Mouse (Mus musculus) heart, postnatal 10 days (tissue): ENCODE data around the gene Erp27. TPM values are rescaled to one million over a fixed set of nuclear protein-coding genes. Genes with fewer than 3 reads are reported as not detected.

Source experiments
- DNase-seq, 2 experiments: peaks; one replicate each; pipeline ENCODE4 v3.0.0; 2021
- intact Hi-C: fragments of 180-260 bp; cut with DNase I; formaldehyde crosslinking; loops from one replicate; pipeline ENCODE4 v1.15.1; 2025
- total RNA-seq, 2 experiments: library from RNA; stranded (reverse); gene quantifications; 2 replicates each; pipeline ENCODE4 v1.2.3; 2021

The Erp27 gene
- total RNA-seq, 2 experiments from 2014 or later = not detected

DNA sequence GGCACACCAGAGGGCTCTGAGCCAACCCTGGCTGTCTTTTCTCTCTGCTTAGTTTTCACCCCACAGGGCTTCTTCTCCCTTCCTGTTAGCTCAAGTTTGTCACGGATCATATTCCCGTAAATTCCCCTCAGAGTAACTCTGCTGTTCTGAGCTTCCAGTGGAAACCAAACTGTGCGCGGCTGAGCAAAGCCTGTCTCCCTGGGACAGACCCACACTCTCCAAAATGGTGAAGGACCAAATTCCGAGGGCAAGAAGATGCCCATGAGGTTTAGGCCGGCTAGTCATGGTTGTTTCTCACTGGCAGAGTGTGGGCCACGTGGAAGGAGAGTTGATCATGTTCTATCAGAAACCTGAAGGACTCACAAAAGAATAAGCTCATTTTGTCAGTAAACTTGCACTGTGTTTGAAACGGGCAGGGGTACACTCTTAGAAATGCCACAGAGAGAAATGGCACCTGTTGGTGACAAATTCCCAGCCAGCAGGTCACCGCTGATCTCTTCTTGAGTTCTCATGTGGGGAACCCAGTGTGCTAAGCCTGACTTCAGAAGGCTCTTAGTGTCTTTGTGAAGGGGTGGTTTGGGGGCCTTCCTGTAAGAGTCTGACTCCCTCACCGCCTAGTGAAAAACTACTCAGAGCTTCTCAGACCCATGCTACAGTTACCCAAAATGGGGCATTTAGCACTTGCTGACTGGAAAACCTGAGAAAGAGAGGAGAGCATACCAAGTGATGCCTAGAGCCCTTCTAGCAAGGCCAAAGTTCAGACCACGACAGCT, 18.4 kb upstream of the Erp27 start:
- intact Hi-C loops = no loop called here
- no peak for DNase-seq

DNA sequence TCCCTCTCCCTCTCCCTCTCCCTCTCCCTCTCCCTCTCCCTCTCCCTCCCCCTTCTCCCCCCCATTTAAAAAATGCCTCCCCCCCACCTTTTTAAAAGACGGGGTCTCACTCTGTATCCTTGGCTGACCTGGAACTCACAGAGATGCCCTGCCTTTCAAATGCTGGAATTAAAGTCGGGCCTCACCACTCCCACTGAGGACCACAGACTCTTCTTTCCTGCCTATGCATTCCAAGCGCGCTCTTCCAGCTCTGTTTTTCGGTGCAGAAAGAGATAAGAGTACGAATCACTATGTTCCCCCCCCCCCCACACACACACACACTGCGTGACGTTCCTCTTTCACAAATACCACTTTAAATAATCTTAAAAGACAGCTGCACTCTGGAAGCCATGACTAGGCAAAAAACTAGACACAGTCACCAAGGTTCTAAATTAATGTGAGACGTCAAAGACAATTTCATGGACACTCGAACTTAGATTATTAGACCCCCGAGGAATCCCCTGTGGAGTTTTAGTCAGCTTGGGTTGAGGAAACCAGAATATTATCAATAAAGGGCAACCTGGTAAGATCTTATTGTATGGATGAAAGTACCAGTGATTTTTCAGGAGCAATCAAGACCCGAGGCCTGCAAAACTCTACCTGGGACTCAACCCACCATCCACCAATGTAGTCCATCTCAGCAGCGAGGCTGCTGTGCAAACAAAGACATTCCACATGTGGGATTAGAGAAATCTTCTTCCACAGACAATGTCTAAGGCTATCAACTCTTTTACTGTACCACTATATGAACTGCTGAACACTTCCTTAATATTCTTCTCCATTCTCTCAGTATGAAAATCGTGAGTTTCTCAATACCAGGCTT, 17.6 kb upstream of the Erp27 start:
- no peak for DNase-seq

GRCm38 (mm10) chr6:136938331-136939126, 16.5 kb upstream of the Erp27 start:
- peak; percentile 48 to 55 for DNase-seq
- intact Hi-C loops = no loop called here

More for the DNA sequence above, 17.6 kb upstream of the Erp27 start:
- intact Hi-C loops = no loop called here

- DNase-seq = no peak
- intact Hi-C loops = no loop called here
Measured at GRCm38 (mm10) chr6:136937117-136937516, 15.1 kb upstream of the Erp27 start.

GRCm38 (mm10) chr6:136936361-136936760, 14.4 kb upstream of the Erp27 start:
- DNase-seq = no peak
- intact Hi-C loops = no loop called here

DNA sequence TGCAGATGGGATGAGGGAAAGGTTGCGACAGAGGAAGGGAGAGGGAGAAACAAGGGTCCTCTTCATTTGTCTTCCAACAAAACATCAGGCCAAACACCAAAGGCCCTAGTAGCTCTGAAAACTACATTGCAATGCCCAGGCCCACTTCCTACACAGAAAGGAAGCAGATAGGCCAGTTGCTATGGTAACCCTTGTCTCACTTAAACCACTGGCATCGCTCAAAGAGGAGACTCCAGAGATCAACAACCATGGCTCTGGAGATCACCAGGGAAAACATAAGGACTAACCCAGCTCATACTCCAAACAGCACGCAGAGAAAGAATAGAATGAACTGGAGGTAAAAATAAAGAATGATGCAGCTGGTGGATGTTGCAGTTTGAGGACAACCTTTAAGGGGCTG, 13.3 kb upstream of the Erp27 start:
- no peak for DNase-seq
- intact Hi-C loops = no loop called here

GRCm38 (mm10) chr6:136934068-136934467, 12.1 kb upstream of the Erp27 start:
- DNase-seq = no peak
- intact Hi-C loops = no loop called here

DNA sequence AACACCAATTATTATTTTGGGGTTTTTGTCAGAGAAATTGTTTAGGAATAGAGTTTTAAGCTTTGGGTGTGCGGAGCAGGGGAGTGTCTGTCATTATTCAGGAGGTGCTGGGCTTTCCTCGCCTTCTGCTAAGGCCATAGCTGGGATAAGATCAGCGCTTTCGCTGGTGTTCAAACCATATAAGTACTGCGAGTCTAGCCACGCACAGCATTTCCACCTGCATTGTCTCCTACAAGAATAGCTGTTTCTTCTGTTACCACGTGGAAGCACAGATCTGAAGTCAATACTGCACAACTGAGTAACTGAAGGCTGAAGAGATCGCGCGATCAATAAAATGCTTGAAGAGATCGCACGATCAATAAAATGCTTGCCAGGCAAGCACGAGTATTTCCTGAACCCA, 9.3 kb upstream of the Erp27 start:
- intact Hi-C loops = no loop called here
- DNase-seq = no peak

DNA sequence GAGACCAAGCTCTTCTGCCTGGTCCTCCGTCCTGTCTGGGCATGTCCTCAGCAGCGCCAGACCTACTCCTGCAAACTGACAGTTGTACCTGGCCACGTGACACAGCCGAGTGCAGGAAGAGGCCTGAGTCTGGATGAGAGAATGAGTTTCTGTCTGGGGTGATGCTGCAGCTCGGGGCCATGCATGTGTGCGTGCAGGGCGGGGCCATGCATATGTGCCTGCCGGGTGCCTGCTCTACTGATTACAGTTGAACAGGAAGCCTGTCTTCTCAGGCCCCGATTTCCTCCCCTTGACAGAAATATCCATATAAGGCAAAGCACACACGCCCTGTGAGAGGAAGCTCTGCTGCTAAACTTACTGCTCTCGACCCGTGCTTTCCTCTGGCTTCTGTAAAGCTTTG, 8.7 kb upstream of the Erp27 start:
- intact Hi-C loops = no loop called here
- peak; percentile 53 to 58 for DNase-seq

DNA sequence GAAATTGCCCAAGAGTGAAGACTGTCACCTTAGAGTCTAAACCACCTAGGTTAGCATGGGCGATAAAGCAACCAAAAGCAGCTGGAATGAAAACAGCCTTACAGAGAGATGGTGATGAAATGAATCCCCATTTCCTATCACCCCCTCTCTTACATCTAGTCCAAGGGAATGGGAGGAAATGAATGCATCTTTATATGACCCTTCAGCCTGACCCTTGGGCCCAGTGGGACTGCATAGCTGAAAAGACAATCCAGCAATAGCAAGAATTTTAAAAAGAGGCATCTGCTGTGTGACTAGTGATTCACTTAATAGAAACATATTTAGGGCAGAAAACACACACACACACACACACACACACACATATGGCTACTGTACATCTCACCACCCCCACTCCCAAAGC, 5.6 kb upstream of the Erp27 start:
- peak; percentile 36 to 43 for DNase-seq
- intact Hi-C loops = no loop called here

GRCm38 (mm10) chr6:136925049-136925448, 3.1 kb upstream of the Erp27 start:
- intact Hi-C loops = no loop called here
- no peak for DNase-seq

GRCm38 (mm10) chr6:136923532-136923931, 1.6 kb upstream of the Erp27 start, which contains the start of gene Pde6h:
TSS of gene Pde6h (plus strand) at chr6:136923832.
- intact Hi-C loops = loop anchor here (5.0 kb wide), 1 partner anchor 44 kb away; no protein-coding TSS in a partner anchor
- DNase-seq = no peak

DNA sequence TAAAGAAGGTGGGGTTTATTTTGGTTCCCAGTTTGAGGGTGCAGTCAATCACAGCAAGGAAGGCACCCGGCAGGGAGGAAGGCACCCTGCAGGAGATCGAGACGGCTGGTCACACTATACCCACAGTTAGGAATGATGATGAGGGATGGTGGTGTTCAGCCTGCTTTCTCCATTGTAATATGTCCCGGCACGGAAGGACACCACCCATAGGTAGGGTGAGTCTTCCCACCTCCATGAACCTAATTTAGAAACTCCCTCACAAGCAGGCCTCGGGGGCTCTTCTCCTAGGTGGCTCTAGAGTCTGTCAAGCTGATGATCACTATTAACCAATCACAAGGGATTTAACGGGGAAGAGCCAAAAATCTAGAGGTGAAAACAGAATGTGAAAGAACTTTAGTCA, 891 bp upstream of the Erp27 start:
- intact Hi-C loops = loop anchor here (5.0 kb wide), 1 partner anchor 44 kb away; no protein-coding TSS in a partner anchor
- no peak for DNase-seq

DNA sequence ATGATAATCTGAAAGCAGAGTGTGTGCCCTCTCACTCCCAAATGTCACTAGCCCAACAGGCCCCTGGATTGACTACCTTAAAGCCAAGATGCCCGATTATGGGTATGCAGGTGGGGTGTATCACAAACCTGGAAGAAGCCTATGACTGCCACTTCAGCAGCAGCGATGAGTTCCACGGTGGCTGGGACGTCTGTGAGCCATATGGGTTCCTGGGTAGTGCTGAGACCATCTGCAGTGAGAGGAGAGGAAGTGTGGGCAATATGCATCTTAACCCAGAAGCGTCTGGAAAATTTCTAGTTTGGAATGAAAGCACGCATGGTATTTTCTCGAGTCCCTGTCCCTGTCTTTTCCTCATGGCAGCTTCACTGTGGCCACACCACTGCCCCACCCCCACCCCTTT, 379 bp downstream of the Erp27 start:
- DNase-seq = no peak
- intact Hi-C loops = loop anchor here (5.0 kb wide), 1 partner anchor 46 kb away; no protein-coding TSS in a partner anchor

DNA sequence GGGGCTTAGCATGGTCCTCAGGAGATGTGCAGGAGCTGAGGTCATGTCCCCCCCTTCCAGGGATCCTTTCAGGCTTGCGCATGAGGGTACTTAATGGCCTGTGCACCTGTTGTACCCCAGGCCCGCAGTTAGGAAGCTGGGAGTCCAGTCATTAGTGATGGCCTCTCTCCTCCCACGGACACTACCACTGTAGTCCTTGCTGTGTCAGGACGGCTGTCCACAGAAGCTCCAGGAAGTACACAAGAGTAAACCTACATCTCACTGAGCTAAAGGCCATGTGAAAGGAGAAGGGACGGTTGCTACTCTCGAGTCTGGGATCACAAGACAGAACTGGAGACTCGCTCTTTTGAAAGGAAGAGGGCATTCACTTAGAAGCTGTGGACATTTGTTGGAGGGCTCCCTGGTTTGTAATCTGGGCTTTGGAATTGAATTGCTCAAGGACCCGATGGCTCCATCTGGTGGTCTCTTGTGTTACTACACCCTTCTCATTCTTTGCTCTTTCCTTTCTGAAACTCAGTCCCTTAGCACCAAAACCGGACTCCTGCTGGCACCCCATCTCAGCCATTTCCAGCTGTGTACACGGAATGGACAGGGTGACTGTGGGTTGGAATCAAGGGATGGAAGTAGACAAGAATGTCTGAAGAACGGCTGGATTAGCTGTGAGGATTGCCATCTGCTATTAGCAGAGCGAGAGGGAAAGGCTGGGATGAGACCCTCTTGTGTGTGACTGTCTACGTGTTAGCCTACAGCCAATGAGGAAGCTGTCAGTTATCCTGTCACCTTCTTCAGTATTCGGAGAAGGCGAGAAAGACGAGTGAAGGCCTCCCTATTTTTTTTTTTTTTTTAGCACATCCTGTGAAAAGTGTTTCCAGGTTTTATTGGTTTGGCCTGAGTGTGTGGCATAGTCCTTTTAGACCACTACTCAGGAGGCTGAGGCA, 1.4 kb downstream of the Erp27 start:
- intact Hi-C loops = loop anchor here (1.0 to 5.0 kb wide), 2 partner anchors 47 to 59 kb away; no protein-coding TSS in a partner anchor
- peak; percentile 89 to 92 for DNase-seq

DNA sequence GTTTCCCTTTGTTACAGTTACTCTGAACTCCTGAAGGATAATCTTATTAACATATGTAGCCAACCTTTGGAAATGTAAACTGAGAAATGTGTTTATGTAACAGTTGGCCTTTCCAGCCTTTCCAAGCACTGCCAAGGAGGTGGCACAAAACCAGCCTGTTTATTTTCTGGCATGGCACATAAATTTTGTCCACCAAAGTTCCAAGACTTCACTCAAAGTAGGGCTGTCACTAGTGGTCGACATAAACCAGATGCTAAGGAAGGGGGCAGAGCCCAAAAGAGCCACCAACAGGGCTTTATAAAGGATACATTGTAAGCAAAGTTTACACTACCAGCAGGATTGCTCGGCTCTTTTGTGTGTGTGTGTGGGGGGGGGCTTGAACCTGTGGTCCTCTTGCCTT, 4.1 kb downstream of the Erp27 start:
- DNase-seq = no peak
- intact Hi-C loops = no loop called here

DNA sequence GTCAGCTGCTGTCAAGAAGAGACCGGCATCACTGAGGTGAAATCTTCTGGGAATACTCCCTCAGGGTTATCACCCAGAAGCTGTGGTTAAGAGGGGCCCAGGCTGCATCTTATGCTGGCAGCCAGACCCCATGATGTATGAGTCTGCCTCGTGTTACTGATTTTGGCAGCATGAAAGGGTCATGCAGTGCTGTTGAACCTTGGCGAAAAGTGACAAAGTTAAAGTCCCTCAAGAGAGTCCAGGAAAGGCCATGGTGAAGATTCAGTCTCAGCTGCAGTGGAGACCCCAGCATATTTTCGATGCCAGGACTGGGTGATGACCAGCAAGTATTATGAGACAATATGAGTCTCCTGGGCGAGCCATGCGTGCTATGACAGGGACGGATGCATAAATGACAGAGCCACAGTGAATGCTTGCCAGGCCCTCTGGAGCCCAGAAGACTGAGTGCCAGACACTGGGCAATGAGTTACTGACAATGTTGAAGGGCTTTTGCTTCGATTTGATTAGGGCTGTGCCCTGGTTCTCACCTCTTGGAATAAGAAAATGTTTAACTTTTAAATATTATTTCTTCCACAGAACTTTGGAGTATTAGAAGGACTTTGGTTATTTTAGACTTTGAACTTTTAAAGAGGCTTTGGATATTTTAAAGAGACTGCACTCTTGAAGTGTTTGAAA, 6.1 kb downstream of the Erp27 start:
- intact Hi-C loops = no loop called here
- no peak for DNase-seq

DNA sequence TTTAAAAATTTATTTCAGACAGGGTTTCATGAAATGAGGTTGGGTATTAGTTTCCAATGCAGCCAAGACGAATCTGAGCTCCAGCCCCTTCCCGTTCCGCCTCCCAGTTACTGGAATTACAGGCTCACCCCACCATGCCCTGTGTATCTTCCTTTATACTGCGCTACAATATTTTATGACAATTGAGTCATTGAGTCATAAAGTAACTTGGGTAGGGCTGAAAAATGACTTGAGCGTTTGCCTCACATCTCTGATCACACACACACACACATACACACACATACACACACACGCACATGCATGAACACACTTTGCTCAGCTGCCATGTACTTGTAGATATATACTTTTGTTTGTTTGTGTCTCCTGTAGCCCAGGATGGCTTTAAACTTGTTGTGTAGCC, 7.7 kb downstream of the Erp27 start:
- intact Hi-C loops = no loop called here
- no peak for DNase-seq
